Mouse (Mus musculus) kidney, adult 2 months (tissue): ENCODE results near the gene Olfr844. TPM values are rescaled to one million over a fixed set of nuclear protein-coding genes. Genes with fewer than 3 reads are reported as not detected.

ENCODE experiments used
- DNase-seq: peaks from one replicate; pipeline ENCODE4 v3.0.0; 2021
- H3K27ac ChIP-seq: fragments of 200-500 bp; 2 replicates; pipeline ENCODE4 v1.5.1; 2012; ENCODE audit warnings: low read depth, low read length, control low read depth, inconsistent platforms; ENCODE audit not compliant: insufficient read depth
- H3K27me3 ChIP-seq: fragments of 200-500 bp; replicated peaks from 2 replicates; pipeline ENCODE4 v1.6.1; 2012; ENCODE audit warnings: mild to moderate bottlenecking, moderate library complexity, low read length, inconsistent platforms; ENCODE audit not compliant: control insufficient read depth, insufficient read depth
- H3K36me3 ChIP-seq: fragments of 200-500 bp; 2 replicates; pipeline ENCODE4 v1.6.1; 2012; ENCODE audit warnings: mild to moderate bottlenecking, moderate library complexity, low read length, inconsistent platforms; ENCODE audit not compliant: control insufficient read depth, insufficient read depth
- H3K4me1 ChIP-seq: fragments of 200-500 bp; 2 replicates; pipeline ENCODE4 v1.6.1; 2011; ENCODE audit warnings: low read length; ENCODE audit not compliant: control insufficient read depth, insufficient read depth
- H3K4me3 ChIP-seq: fragments of 200-500 bp; 2 replicates; pipeline ENCODE4 v1.5.1; 2011; ENCODE audit warnings: mild to moderate bottlenecking, low read depth, low read length, control low read depth; ENCODE audit not compliant: insufficient read depth
- CTCF ChIP-seq: fragments of 200-500 bp; conservative IDR thresholded peaks from 2 replicates; pipeline ENCODE4 v1.5.1; 2011; ENCODE audit warnings: low read depth, mild to moderate bottlenecking, control low read depth, low read length, moderate library complexity, mixed read lengths; ENCODE audit not compliant: insufficient read depth, insufficient read length
- POLR2A ChIP-seq: fragments of 200-500 bp; IDR thresholded peaks from one replicate; pipeline ENCODE4 v1.6.1; 2011; ENCODE audit warnings: low read depth, low read length, control low read depth
- WGBS: fragments of 180-500 bp; shearing (Covaris S2); methylation state at CpG from one replicate; pipeline ENCODE4 v1.1.7; 2018; 5-methylcytosine and 5-hydroxymethylcytosine counted together
- polyA plus RNA-seq: library from polyadenylated mRNA; depleted of rRNA; stranded (reverse); fragments of >200 nt; gene quantifications from 2 replicates; pipeline ENCODE4 v1.2.3, GENCODE M21; 2012; rRNA removed

Gene Olfr844
- not detected in 2 replicates for polyA plus RNA-seq

DNA sequence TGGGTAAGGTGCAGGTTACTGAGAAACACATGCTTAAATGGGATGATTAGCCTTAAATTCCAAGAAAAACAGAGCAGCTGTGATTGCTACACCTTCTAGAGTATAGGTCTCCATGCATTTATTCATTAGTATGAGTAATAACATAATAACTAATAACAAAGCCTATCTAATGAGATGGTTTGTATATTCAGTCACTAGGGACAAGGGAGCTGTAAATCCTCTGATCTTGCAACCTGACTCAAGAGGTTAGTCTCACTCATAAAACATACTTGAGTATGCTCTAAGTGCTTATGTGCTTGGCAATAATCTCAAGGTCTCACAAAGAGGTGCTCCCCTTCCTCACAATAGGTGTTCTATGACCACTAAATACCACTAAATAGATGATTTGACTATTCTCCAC is at the start of gene Olfr844:
Gene Olfr844, plus strand, starts transcription at position 301 of the 400 bp plus-strand sequence.
- H3K27ac ChIP-seq: no peak within 1 kb of the TSS
- H3K27me3 ChIP-seq: no peaks in the 10 kb centered on the region
- H3K36me3 ChIP-seq: no peaks in the 10 kb centered on the region
- TF ChIP-seq POLR2A: no peak
- TF ChIP-seq CTCF: no peak
- no peak for DNase-seq
- no peak within 1 kb of the TSS for H3K4me3 ChIP-seq
- no peaks in the 10 kb centered on the region for H3K4me1 ChIP-seq

- WGBS: 66% methylated on average over 1 of the region's 1 CpGs
- Histone ChIP-seq H3K27ac (no peak within 1 kb of the TSS), H3K4me1 (no peaks in the 10 kb centered on the region), H3K36me3 (no peaks in the 10 kb centered on the region), H3K4me3 (no peak within 1 kb of the TSS), H3K27me3 (no peaks in the 10 kb centered on the region)
- DNase-seq: no peak
- TF ChIP-seq POLR2A: no peak
- TF ChIP-seq CTCF: no peak
These were observed 20.0 kb downstream of the Olfr844 start, which contains the start of gene Olfr845 for GRCm38 (mm10) chr9:19336157-19336556. Olfr845 (plus strand) TSS chr9:19336457.

DNA sequence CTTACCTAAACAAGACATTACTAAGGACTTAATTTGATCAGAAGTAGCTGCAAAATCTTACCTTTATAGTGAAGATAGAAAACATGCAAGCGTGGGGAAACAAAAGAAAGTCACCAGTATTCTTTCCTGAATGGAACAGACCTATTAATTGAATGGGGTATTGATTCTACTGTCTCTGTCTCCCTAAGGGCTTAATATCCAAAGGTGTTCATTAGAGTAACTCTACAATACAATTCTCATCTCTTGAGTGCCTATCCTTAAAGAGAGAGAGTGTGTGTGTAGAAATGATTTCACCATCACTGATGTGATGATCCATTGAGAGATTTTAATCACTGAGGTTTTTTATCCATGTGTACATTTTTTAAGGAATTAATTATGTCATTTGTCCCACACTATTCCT is 47.8 kb downstream of the Olfr844 start, which contains the start of gene Olfr846:
Gene Olfr846, minus strand, starts transcription at position 101 of the 400 bp plus-strand sequence.
- no peak within 1 kb of the TSS for H3K27ac ChIP-seq
- 44% methylated on average over 1 of the region's 1 CpGs for WGBS
- no peak within 1 kb of the TSS for H3K4me3 ChIP-seq
- H3K4me1 ChIP-seq: no peaks in the 10 kb centered on the region
- DNase-seq: no peak
- no peaks in the 10 kb centered on the region for H3K36me3 ChIP-seq
- H3K27me3 ChIP-seq: no peaks in the 10 kb centered on the region
- TF ChIP-seq CTCF: no peak
- TF ChIP-seq POLR2A: no peak

Other genes with a start within 250 kb of the Olfr844 start
- not detected in 2 replicates for gene Olfr836, start 196.0 kb upstream of the Olfr844 start, polyA plus RNA-seq
- not detected in 2 replicates for gene Olfr837, start 180.0 kb upstream of the Olfr844 start, polyA plus RNA-seq
- not detected in 2 replicates for gene Olfr839-ps1, start 139.0 kb upstream of the Olfr844 start, polyA plus RNA-seq
- gene Olfr843, start 64.4 kb upstream of the Olfr844 start, polyA plus RNA-seq: not detected in 2 replicates
- gene Olfr845, start 20.1 kb downstream of the Olfr844 start, polyA plus RNA-seq: not detected in 2 replicates
- gene Olfr846, start 47.7 kb downstream of the Olfr844 start, polyA plus RNA-seq: not detected in 2 replicates
- gene Olfr847, start 62.3 kb downstream of the Olfr844 start, polyA plus RNA-seq: not detected in 2 replicates
- gene Olfr849, start 123.9 kb downstream of the Olfr844 start, polyA plus RNA-seq: not detected in 2 replicates
- not detected in 2 replicates for gene Olfr850, start 161.9 kb downstream of the Olfr844 start, polyA plus RNA-seq
- gene Olfr851, start 176.9 kb downstream of the Olfr844 start, polyA plus RNA-seq: not detected in 2 replicates
- not detected in 2 replicates for gene Olfr853, start 224.7 kb downstream of the Olfr844 start, polyA plus RNA-seq